Mouse (Mus musculus) E14TG2a.4 (cell line): ENCODE results near the gene Rem2.
A peak's percentile ranks its signal among the peaks of the same experiment; 100 is the strongest.

Experiments used
- H3K27me3 ChIP-seq: 2 replicates; pipeline ENCODE4 v1.6.1; 2014; ENCODE audit warnings: low read length, control low read depth; ENCODE audit not compliant: insufficient read depth
- H3K36me3 ChIP-seq: 2 replicates; pipeline ENCODE4 v1.6.1; 2014; ENCODE audit warnings: low read length, control low read depth; ENCODE audit not compliant: insufficient read depth
- H3K4me1 ChIP-seq: replicated peaks from 2 replicates; pipeline ENCODE4 v1.6.1; 2014; ENCODE audit warnings: low read depth, low read length, control low read depth
- H3K4me3 ChIP-seq: replicated peaks from 2 replicates; pipeline ENCODE4 v1.5.1; 2014; ENCODE audit warnings: mild to moderate bottlenecking, low read length
- H3K9me3 ChIP-seq: 2 replicates; pipeline ENCODE4 v1.6.1; 2014; ENCODE audit warnings: low read length, control low read depth
- CTCF ChIP-seq: conservative IDR thresholded peaks from 2 replicates; pipeline ENCODE4 v1.5.1; 2014; ENCODE audit warnings: low read length
- NANOG ChIP-seq: IDR thresholded peaks from 2 replicates; pipeline ENCODE4 v1.6.1; 2014; ENCODE audit warnings: borderline replicate concordance, low read length, mixed read lengths
- POU5F1 ChIP-seq: IDR thresholded peaks from 2 replicates; pipeline ENCODE4 v1.6.1; 2014; ENCODE audit warnings: low read length, borderline replicate concordance

The Rem2 gene

DNA sequence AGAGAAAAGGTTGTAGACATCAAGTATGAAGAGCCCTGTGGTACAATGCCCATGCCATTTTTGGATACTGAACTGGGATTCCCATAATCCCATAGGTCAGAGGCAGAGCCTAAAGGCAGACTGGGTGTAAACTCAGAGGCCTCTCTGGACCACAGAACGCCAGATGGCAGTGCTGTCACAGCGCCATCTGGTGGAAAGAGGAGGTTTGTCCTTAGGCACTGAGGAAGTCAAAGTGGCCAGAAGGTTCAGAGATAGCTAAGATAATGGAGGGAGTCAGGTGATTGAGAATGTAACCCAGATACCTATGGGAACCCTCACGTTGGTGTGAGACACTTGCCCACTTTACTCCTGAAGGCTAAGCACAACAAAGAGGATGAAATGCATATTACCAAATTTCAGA, 18.3 kb downstream of the Rem2 start:
- H3K4me3 ChIP-seq, result no peak overlapping the region
- H3K36me3 ChIP-seq, result no peaks in the 10 kb centered on the region
- 0 out of 2 replicates have a peak, but pooled peaks cover 4% of the 10 kb centered on the region for H3K9me3 ChIP-seq
- no peaks in the 10 kb centered on the region for H3K27me3 ChIP-seq
- peaks cover 6% of the 10 kb centered on the region for H3K4me1 ChIP-seq
- no peak for TF ChIP-seq POU5F1
- peak; percentile 70 for TF ChIP-seq CTCF

DNA sequence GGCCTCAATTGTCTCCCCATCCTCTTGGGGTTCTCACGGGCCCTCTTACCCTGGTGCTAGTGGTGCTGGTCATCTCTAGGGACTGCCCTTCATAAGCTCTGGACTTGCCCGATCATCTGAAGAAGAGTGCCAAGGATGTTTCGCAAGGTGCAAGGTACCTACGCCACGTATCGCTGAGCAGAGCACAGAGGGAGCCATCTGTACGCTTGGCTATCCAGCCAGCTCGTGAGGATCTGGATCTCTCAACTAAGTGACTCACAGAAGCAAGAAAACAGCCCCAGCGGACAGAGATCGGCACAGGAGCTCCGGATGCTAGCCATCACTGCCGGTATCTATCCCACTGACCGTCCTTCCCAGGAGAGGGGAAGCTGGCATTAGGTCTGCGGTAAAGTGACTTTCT, 20.8 kb downstream of the Rem2 start:
- Histone ChIP-seq H3K9me3 (peaks cover 4% of the 10 kb centered on the region; the same call in 1 of the 2 replicates), H3K36me3 (no peaks in the 10 kb centered on the region), H3K4me1 (peaks cover 6% of the 10 kb centered on the region), H3K27me3 (no peaks in the 10 kb centered on the region), H3K4me3 (no peak overlapping the region)
- TF ChIP-seq CTCF (no peak), POU5F1 (no peak), NANOG (no peak)

DNA sequence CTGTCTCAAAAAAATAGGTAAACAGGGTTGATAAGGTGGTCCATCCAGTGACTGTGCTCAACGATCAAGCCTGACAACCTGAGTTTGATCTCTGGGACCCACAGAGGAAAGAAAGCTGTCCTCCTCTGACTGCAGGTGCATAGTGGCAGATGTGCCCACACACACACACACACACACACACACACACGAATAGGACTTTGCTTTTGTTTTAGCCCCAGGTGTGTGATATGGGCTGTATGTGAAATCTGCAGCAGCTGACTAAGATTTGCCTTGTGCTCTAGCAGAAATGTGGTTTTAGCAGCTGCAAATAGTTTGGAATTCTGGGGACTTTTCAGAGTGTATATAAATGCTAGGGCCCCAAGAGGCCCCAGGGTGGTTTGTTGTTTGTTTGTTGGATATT, 23.4 kb downstream of the Rem2 start:
- Histone ChIP-seq H3K27me3 (no peaks in the 10 kb centered on the region), H3K4me3 (no peak overlapping the region), H3K4me1 (no peaks in the 10 kb centered on the region), H3K36me3 (no peaks in the 10 kb centered on the region), H3K9me3 (peaks cover 8% of the 10 kb centered on the region)
- no peak for TF ChIP-seq POU5F1
- no peak for TF ChIP-seq NANOG
- TF ChIP-seq CTCF, result no peak

DNA sequence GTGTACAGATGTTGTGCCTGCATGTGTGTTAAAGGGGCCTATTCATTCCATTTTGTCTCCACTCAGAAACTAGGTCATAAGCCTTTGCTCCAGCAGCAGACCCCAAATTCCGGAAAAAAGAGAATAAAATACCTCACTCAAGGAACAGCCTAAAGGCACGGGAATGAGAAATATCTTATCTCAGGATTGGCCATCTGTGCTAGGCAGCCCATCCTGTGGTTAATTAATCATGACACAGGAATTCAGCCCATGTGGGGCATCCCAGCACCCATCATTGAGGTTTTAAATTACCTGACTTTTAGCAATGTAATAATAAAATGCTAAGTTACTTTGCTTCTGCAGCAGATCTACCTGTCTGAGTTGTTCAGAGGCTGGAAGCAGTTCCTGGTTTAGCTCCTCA, 25.5 kb downstream of the Rem2 start:
- Histone ChIP-seq H3K4me3 (no peak overlapping the region), H3K36me3 (peaks cover 13% of the 10 kb centered on the region), H3K27me3 (no peaks in the 10 kb centered on the region), H3K9me3 (peaks cover 28% of the 10 kb centered on the region), H3K4me1 (no peaks in the 10 kb centered on the region)
- TF ChIP-seq NANOG (no peak), POU5F1 (no peak), CTCF (no peak)

DNA sequence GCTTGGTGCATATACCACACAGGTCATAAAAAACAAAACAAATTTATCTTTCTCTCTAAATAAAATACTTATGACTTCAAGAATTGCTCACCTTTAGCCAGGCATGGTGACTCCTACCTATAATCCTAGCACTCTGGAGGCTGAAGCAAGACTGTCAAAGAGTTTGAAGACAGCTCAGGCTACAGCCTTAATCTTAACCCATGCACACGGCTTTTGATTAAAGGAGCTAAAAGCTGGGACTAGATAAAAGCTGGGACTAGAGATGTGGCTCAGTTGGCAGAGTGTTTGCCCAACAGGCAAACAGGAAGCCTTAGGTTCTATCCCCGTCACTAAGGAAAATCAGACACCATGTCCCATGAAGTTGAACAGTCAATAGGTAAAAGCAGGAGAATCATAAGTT, 27.2 kb downstream of the Rem2 start:
- no peak overlapping the region for H3K4me3 ChIP-seq
- H3K36me3 ChIP-seq, result peaks cover 30% of the 10 kb centered on the region
- peaks cover 46% of the 10 kb centered on the region for H3K9me3 ChIP-seq
- TF ChIP-seq NANOG, result no peak
- no peak for TF ChIP-seq POU5F1
- TF ChIP-seq CTCF, result no peak
- no peaks in the 10 kb centered on the region for H3K4me1 ChIP-seq
- H3K27me3 ChIP-seq, result no peaks in the 10 kb centered on the region

DNA sequence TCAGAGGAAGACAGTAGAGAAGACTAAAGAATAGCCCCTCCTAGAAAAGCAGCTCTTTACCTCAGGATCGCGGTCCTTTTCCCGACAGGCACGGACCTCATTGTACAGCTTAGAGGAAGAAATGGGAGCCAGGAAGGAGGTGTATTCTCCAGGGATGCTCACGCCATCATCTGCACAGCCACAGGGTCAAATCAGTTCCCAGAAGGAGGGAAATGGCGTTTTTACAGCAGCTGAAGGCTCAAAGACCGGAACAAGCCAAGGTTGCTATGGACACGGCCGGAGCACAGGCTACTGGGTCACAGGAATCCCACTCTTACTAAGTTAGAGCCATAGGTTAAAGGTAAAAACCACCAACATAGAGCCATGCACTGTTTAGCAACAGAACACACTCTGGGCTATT, 33.9 kb downstream of the Rem2 start:
- no peak for TF ChIP-seq CTCF
- no peak for TF ChIP-seq NANOG
- TF ChIP-seq POU5F1, result no peak
- no peaks in the 10 kb centered on the region for H3K27me3 ChIP-seq
- peaks cover 95% of the 10 kb centered on the region for H3K36me3 ChIP-seq
- no peaks in the 10 kb centered on the region for H3K4me1 ChIP-seq
- H3K9me3 ChIP-seq, result peaks cover 100% of the 10 kb centered on the region
- peak overlapping the region; percentile 17; the same call in 1 of the 2 replicates for H3K4me3 ChIP-seq

DNA sequence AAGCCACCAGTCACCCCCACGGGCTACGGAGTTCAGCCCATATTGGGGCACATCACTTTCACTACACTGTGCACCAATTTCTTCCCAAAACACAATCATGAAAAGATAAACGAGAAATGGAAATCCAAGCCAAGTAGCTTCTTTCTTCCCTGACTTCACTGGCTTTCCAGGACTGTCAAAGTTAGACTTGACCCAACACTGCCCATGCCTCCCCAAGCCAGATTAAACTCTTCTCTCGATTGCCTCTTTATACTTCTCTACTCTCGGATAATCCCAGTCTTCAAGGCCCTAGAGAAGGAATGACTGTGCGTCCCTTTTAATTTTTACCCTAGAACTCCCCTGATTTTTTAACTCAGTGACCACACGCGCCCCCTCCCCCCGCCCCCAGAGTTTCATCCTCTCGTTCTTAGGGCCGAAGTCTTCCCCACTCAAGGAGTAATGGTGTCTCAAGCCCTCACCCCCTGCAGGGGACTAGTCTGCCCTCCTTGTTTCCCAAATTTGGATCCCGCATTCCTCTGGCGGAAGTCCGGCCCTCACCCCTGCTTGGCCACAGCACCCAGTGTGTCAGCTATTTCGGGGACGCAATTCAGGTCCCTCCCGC, 40.9 kb downstream of the Rem2 start:
- Histone ChIP-seq H3K4me3 (peak overlapping the region; percentile 92), H3K9me3 (peaks cover 50% of the 10 kb centered on the region)
- TF ChIP-seq POU5F1 (no peak), NANOG (no peak), CTCF (no peak)

DNA sequence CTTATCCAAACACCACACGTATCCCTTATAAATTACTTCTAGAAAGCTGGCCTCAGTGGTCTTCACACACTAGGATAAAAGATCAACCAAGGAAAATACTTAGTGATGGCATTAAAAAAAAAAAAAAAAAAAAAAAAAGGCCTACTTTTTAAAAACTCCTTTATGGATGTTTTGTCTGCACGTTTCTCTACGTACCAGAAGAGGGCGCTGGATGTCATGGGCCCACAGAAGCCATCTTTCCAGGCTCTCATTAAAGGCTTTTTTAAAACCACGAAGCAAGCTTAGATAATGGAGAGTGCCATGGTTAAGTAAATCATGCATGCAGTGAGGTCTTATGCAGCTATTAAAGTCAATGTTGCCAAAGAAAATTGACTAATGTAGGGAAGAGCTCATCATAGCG, 47.7 kb downstream of the Rem2 start:
- Histone ChIP-seq H3K9me3 (no peaks in the 10 kb centered on the region), H3K27me3 (peaks cover 7% of the 10 kb centered on the region; the same call in 1 of the 2 replicates), H3K4me1 (peaks cover 23% of the 10 kb centered on the region), H3K36me3 (no peaks in the 10 kb centered on the region), H3K4me3 (no peak overlapping the region)
- TF ChIP-seq CTCF (peak; percentile 78), NANOG (no peak)

More for the DNA sequence above, 40.9 kb downstream of the Rem2 start:
- Histone ChIP-seq H3K27me3 (no peaks in the 10 kb centered on the region), H3K36me3 (peaks cover 46% of the 10 kb centered on the region), H3K4me1 (peaks cover 21% of the 10 kb centered on the region)
